Mouse (Mus musculus): ENCODE results near the gene Bsg. TPM values are rescaled to one million over a fixed set of nuclear protein-coding genes. Genes with fewer than 3 reads are reported as not detected.
"Not testable (repeated sequence)": the region's sequence is repeated elsewhere in the genome, so short reads cannot be mapped to it uniquely, and the experiment has no call there.

Bsg gene
- polyA plus RNA-seq, 2 experiments from 2014 or later: 127 to 129 TPM

GRCm38 (mm10) chr10:79682916-79683582 lies 21.2 kb upstream of the Bsg start:
- no peak for ATAC-seq

- no peak for ATAC-seq
Measured at GRCm38 (mm10) chr10:79683726-79684640, 20.3 kb upstream of the Bsg start.

- no peak for ATAC-seq
Measured at GRCm38 (mm10) chr10:79684770-79685600, 19.3 kb upstream of the Bsg start.

- ATAC-seq: no peak
Measured at GRCm38 (mm10) chr10:79686219-79686618, 18.1 kb upstream of the Bsg start.

- no peak for ATAC-seq
Measured at GRCm38 (mm10) chr10:79686691-79687090, 17.6 kb upstream of the Bsg start.

GRCm38 (mm10) chr10:79687513-79687912 lies 16.8 kb upstream of the Bsg start:
- no peak for ATAC-seq

GRCm38 (mm10) chr10:79688720-79689119 lies 15.6 kb upstream of the Bsg start, which contains the start of gene Gzmm:
Gzmm (plus strand) TSS chr10:79689020.
- ATAC-seq: no peak

GRCm38 (mm10) chr10:79689178-79689577 lies 15.1 kb upstream of the Bsg start:
- no peak for ATAC-seq

- no peak for ATAC-seq
Measured at GRCm38 (mm10) chr10:79691986-79692548, 12.2 kb upstream of the Bsg start.

GRCm38 (mm10) chr10:79693580-79694378 lies 10.5 kb upstream of the Bsg start:
- no peak for ATAC-seq

GRCm38 (mm10) chr10:79694379-79694655 lies 10.0 kb upstream of the Bsg start:
- ATAC-seq: no peak

- ATAC-seq: peak; percentile 74
Measured at GRCm38 (mm10) chr10:79695231-79696128, 8.8 kb upstream of the Bsg start.

- no peak for ATAC-seq
Measured at GRCm38 (mm10) chr10:79696129-79696651, 8.1 kb upstream of the Bsg start.

- ATAC-seq: no peak
Measured at GRCm38 (mm10) chr10:79697916-79698315, 6.4 kb upstream of the Bsg start.

GRCm38 (mm10) chr10:79698459-79698858 lies 5.8 kb upstream of the Bsg start:
- no peak for ATAC-seq

GRCm38 (mm10) chr10:79700676-79701075 lies 3.6 kb upstream of the Bsg start:
- no peak for ATAC-seq

- no peak for ATAC-seq
Measured at GRCm38 (mm10) chr10:79701443-79702129, 2.7 kb upstream of the Bsg start.

- not testable (repeated sequence) for ATAC-seq
Measured at GRCm38 (mm10) chr10:79702970-79703369, 1.3 kb upstream of the Bsg start.

- no peak for ATAC-seq
Measured at GRCm38 (mm10) chr10:79703541-79703940, 750 bp upstream of the Bsg start.

GRCm38 (mm10) chr10:79704970-79705360 lies 674 bp downstream of the Bsg start:
- no peak for ATAC-seq

Measured in CD4-positive, CD25-positive, alpha-beta regulatory T cell, adult 4 months (primary cell).